Mouse (Mus musculus): ENCODE results near the gene Tmem132d. TPM values are rescaled to one million over a fixed set of nuclear protein-coding genes. Genes with fewer than 3 reads are reported as not detected.
A peak's percentile ranks its signal among the peaks of the same experiment; 100 is the strongest.

Gene Tmem132d
- polyA plus RNA-seq, 1 experiment: not detected

DNA sequence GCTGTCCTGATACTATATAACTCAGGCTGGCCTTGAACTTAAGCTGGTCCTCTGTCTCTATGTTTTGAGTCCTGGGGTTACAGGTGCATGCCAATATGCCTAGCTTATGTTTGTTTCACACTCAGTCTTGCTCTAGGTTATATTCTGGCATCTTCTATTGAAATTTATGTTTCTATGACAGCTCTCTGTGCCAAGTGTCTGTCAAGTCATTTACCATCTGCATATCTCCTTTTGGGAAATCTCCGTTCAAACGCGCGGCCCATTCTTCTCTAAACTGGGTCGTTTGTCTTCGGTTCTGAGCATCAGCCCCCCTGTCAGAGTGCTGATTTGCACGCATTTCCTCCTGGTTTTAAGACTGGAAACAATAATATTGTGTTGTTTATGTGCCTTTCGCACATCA, 319.8 kb downstream of the Tmem132d start:
- TF ChIP-seq CTCF (conservative IDR thresholded peaks at IDR 0.05; ENCODE audit: insufficient read depth, insufficient read length, low read depth, low read length) (no peak), POLR2A (IDR thresholded peaks at IDR 0.05; ENCODE audit: low read depth, low read length) (no peak)
- no peak overlapping the region for H3K4me3 ChIP-seq (ENCODE audit: insufficient read depth, low read depth, low read length)
- H3K4me1 ChIP-seq (ENCODE audit: control insufficient read depth, insufficient read depth, low read length): no peaks in the 10 kb centered on the region
- DNase-seq: no peak
- no peaks in the 10 kb centered on the region for H3K27me3 ChIP-seq (replicated peaks; ENCODE audit: control insufficient read depth, insufficient read depth, low read length)
- WGBS: 71% methylated on average over 8 of the region's 8 CpGs
- no peak overlapping the region for H3K27ac ChIP-seq (ENCODE audit: insufficient read depth, low read depth, low read length)
- no peaks in the 10 kb centered on the region for H3K36me3 ChIP-seq (ENCODE audit: control insufficient read depth, insufficient read depth, low read length)

DNA sequence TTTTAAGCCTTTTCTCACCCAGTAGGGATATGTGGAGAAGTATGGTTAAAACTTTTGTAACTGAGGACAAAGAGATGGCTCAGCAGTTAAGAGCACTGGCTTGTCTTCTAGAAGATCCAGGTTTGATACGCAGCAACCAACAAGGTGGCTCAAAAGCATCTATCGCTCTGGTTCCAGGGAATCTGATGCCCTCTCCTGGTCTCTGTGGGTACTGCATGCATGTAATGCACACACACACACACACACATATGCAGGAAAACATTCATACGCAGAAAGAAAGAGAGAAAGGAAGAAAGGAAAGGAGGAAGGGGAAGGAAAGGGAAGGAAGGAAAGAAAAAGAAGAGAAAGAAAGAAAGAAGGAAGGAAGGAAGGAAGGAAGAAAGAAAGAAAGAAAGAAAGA, 320.4 kb downstream of the Tmem132d start:
- Histone ChIP-seq H3K27ac (ENCODE audit: insufficient read depth, low read depth, low read length) (no peak overlapping the region), H3K36me3 (ENCODE audit: control insufficient read depth, insufficient read depth, low read length) (no peaks in the 10 kb centered on the region), H3K4me1 (ENCODE audit: control insufficient read depth, insufficient read depth, low read length) (no peaks in the 10 kb centered on the region), H3K4me3 (ENCODE audit: insufficient read depth, low read depth, low read length) (no peak overlapping the region), H3K27me3 (replicated peaks; ENCODE audit: control insufficient read depth, insufficient read depth, low read length) (no peaks in the 10 kb centered on the region)
- TF ChIP-seq POLR2A (IDR thresholded peaks at IDR 0.05; ENCODE audit: low read depth, low read length) (no peak), CTCF (conservative IDR thresholded peaks at IDR 0.05; ENCODE audit: insufficient read depth, insufficient read length, low read depth, low read length) (no peak)
- DNase-seq: no peak
- 97% methylated on average over 3 of the region's 3 CpGs for WGBS

- no peaks in the 10 kb centered on the region for H3K36me3 ChIP-seq (ENCODE audit: control insufficient read depth, insufficient read depth, low read length)
- DNase-seq: no peak
- no peak overlapping the region for H3K27ac ChIP-seq (ENCODE audit: insufficient read depth, low read depth, low read length)
- no peaks in the 10 kb centered on the region for H3K27me3 ChIP-seq (replicated peaks; ENCODE audit: control insufficient read depth, insufficient read depth, low read length)
- no peak overlapping the region for H3K4me3 ChIP-seq (ENCODE audit: insufficient read depth, low read depth, low read length)
- TF ChIP-seq CTCF (conservative IDR thresholded peaks at IDR 0.05; ENCODE audit: insufficient read depth, insufficient read length, low read depth, low read length) (no peak), POLR2A (IDR thresholded peaks at IDR 0.05; ENCODE audit: low read depth, low read length) (no peak)
- no peaks in the 10 kb centered on the region for H3K4me1 ChIP-seq (ENCODE audit: control insufficient read depth, insufficient read depth, low read length)
- WGBS: 80% methylated on average over 5 of the region's 5 CpGs
Observed at GRCm38 (mm10) chr5:128111664-128112063, 321.2 kb downstream of the Tmem132d start.

- WGBS: 49% methylated on average over 8 of the region's 8 CpGs
- Histone ChIP-seq H3K27ac (ENCODE audit: insufficient read depth, low read depth, low read length) (no peak overlapping the region), H3K36me3 (ENCODE audit: control insufficient read depth, insufficient read depth, low read length) (no peaks in the 10 kb centered on the region), H3K4me3 (ENCODE audit: insufficient read depth, low read depth, low read length) (no peak overlapping the region), H3K27me3 (replicated peaks; ENCODE audit: control insufficient read depth, insufficient read depth, low read length) (no peaks in the 10 kb centered on the region), H3K4me1 (ENCODE audit: control insufficient read depth, insufficient read depth, low read length) (no peaks in the 10 kb centered on the region)
- TF ChIP-seq CTCF (conservative IDR thresholded peaks at IDR 0.05; ENCODE audit: insufficient read depth, insufficient read length, low read depth, low read length): no peak
- no peak for TF ChIP-seq POLR2A (IDR thresholded peaks at IDR 0.05; ENCODE audit: low read depth, low read length)
- DNase-seq: no peak
Observed at GRCm38 (mm10) chr5:128102556-128102955, 330.3 kb downstream of the Tmem132d start.

- Histone ChIP-seq H3K36me3 (ENCODE audit: control insufficient read depth, insufficient read depth, low read length) (no peaks in the 10 kb centered on the region), H3K27me3 (replicated peaks; ENCODE audit: control insufficient read depth, insufficient read depth, low read length) (no peaks in the 10 kb centered on the region), H3K27ac (ENCODE audit: insufficient read depth, low read depth, low read length) (no peak overlapping the region), H3K4me3 (ENCODE audit: insufficient read depth, low read depth, low read length) (no peak overlapping the region), H3K4me1 (ENCODE audit: control insufficient read depth, insufficient read depth, low read length) (no peaks in the 10 kb centered on the region)
- no peak for DNase-seq
- 78% methylated on average over 5 of the region's 5 CpGs for WGBS
- TF ChIP-seq POLR2A (IDR thresholded peaks at IDR 0.05; ENCODE audit: low read depth, low read length) (no peak), CTCF (conservative IDR thresholded peaks at IDR 0.05; ENCODE audit: insufficient read depth, insufficient read length, low read depth, low read length) (no peak)
Observed at GRCm38 (mm10) chr5:128100331-128100730, 332.5 kb downstream of the Tmem132d start.

DNA sequence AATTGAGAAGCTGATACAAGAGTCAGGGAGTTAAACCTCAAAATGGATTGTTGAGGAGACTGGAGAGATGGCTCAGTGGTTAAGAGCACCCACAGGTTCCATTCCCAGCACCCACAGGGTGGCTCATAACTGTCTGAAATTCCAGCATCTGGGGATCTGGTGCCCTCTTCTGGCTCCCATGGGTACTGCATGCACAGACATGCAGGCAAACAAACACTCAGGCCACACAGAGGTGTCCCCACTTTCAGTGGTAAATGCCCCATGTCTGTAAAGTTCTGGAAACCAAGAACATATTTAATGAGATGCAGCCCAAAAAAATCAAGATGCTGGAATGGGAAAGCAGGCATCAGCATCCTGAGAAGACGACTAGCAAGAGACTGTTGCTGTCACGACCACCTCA, 333.4 kb downstream of the Tmem132d start:
- H3K27ac ChIP-seq (ENCODE audit: insufficient read depth, low read depth, low read length): no peak overlapping the region
- H3K4me3 ChIP-seq (ENCODE audit: insufficient read depth, low read depth, low read length): no peak overlapping the region
- H3K4me1 ChIP-seq (ENCODE audit: control insufficient read depth, insufficient read depth, low read length): no peaks in the 10 kb centered on the region
- WGBS: 80% methylated on average over 2 of the region's 2 CpGs
- DNase-seq: no peak
- TF ChIP-seq CTCF (conservative IDR thresholded peaks at IDR 0.05; ENCODE audit: insufficient read depth, insufficient read length, low read depth, low read length) (peak; percentile 32; the same call in 1 of the 2 replicates), POLR2A (IDR thresholded peaks at IDR 0.05; ENCODE audit: low read depth, low read length) (no peak)
- H3K36me3 ChIP-seq (ENCODE audit: control insufficient read depth, insufficient read depth, low read length): no peaks in the 10 kb centered on the region
- no peaks in the 10 kb centered on the region for H3K27me3 ChIP-seq (replicated peaks; ENCODE audit: control insufficient read depth, insufficient read depth, low read length)

DNA sequence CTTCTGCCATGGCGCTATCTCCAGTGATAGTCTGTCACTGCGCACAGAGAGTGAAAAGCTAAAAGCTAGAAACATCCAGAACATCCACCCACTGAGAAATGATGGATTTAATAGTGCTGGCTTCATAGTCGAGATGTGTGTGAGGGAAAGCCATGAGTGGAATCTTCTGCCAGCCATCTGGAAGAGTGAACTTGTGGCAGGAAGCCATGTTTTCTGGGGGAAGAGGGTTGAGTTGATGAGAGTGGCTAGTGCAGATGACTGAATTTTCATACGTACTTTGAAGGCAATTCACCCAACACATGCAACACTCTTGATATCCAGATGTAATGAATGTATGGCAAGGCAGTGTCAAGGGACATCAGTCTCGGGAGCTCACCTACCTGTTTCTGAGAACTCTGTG, 342.3 kb downstream of the Tmem132d start:
- no peaks in the 10 kb centered on the region for H3K36me3 ChIP-seq (ENCODE audit: control insufficient read depth, insufficient read depth, low read length)
- H3K27ac ChIP-seq (ENCODE audit: insufficient read depth, low read depth, low read length): no peak overlapping the region
- no peak for DNase-seq
- 77% methylated on average over 5 of the region's 5 CpGs for WGBS
- no peak overlapping the region for H3K4me3 ChIP-seq (ENCODE audit: insufficient read depth, low read depth, low read length)
- TF ChIP-seq CTCF (conservative IDR thresholded peaks at IDR 0.05; ENCODE audit: insufficient read depth, insufficient read length, low read depth, low read length) (no peak), POLR2A (IDR thresholded peaks at IDR 0.05; ENCODE audit: low read depth, low read length) (no peak)
- no peaks in the 10 kb centered on the region; the same call in 1 of the 2 replicates for H3K27me3 ChIP-seq (replicated peaks; ENCODE audit: control insufficient read depth, insufficient read depth, low read length)
- H3K4me1 ChIP-seq (ENCODE audit: control insufficient read depth, insufficient read depth, low read length): no peaks in the 10 kb centered on the region

- TF ChIP-seq POLR2A (IDR thresholded peaks at IDR 0.05; ENCODE audit: low read depth, low read length) (no peak), CTCF (conservative IDR thresholded peaks at IDR 0.05; ENCODE audit: insufficient read depth, insufficient read length, low read depth, low read length) (no peak)
- H3K36me3 ChIP-seq (ENCODE audit: control insufficient read depth, insufficient read depth, low read length): no peaks in the 10 kb centered on the region
- DNase-seq: no peak
- WGBS: 16% methylated on average over 5 of the region's 5 CpGs
- H3K4me3 ChIP-seq (ENCODE audit: insufficient read depth, low read depth, low read length): no peak overlapping the region
- no peaks in the 10 kb centered on the region for H3K4me1 ChIP-seq (ENCODE audit: control insufficient read depth, insufficient read depth, low read length)
- no peak overlapping the region for H3K27ac ChIP-seq (ENCODE audit: insufficient read depth, low read depth, low read length)
- H3K27me3 ChIP-seq (replicated peaks; ENCODE audit: control insufficient read depth, insufficient read depth, low read length): no peaks in the 10 kb centered on the region
Observed at GRCm38 (mm10) chr5:128075456-128075855, 357.4 kb downstream of the Tmem132d start.
